Mouse (Mus musculus) mesoderm, embryonic 11.5 days (tissue): ENCODE measurements around the gene Castor1.
A peak's percentile ranks its signal among the peaks of the same experiment; 100 is the strongest.

ENCODE experiments used
- DNase-seq: peaks from one replicate; pipeline ENCODE4 v3.0.0-alpha.2; 2012; ENCODE audit warnings: low read depth, low spot score

Gene Castor1

GRCm38 (mm10) chr11:4262847-4263246 is 44.8 kb downstream of the Castor1 start:
- DNase-seq, result no peak

DNA sequence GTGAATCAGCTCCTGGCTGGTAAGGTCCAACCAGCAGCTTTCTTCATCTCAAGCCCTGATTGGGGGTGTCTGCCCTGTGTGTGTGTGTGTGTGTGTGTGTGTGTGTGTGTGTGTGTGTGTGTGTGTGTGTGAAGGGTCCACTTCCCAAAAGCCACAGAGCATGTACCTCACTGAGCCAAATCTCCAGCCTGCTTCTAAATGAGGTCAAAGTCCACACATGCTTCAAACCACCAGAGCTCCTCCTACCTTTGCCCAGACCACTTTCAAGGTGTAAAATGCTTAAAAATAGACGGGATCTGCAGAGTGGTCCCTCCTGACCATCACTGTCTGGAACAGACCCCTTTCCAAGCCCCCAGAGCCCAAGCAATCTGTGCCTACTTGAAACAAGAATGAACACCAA is 45.3 kb downstream of the Castor1 start:
- DNase-seq, result no peak

DNA sequence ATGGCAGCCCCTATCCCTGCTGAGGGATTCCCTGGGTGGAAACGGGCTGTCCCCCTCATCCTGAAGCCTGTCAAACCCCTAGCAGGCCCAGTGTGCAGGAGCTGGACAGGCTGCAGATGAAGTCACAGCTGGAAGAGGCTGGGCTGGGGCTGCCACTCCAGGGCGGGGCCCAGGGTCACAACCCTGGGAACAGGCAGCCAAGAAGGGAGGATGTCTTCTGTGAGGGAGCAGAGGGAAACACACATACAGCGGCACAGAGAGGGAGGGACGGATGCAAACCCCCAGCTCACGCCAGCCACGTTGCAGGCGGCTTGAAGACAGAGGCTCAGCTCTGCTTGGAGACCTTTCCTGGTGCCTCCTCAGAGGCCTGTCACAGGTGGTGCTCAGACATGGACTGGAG is 46.0 kb downstream of the Castor1 start:
- no peak for DNase-seq

DNA sequence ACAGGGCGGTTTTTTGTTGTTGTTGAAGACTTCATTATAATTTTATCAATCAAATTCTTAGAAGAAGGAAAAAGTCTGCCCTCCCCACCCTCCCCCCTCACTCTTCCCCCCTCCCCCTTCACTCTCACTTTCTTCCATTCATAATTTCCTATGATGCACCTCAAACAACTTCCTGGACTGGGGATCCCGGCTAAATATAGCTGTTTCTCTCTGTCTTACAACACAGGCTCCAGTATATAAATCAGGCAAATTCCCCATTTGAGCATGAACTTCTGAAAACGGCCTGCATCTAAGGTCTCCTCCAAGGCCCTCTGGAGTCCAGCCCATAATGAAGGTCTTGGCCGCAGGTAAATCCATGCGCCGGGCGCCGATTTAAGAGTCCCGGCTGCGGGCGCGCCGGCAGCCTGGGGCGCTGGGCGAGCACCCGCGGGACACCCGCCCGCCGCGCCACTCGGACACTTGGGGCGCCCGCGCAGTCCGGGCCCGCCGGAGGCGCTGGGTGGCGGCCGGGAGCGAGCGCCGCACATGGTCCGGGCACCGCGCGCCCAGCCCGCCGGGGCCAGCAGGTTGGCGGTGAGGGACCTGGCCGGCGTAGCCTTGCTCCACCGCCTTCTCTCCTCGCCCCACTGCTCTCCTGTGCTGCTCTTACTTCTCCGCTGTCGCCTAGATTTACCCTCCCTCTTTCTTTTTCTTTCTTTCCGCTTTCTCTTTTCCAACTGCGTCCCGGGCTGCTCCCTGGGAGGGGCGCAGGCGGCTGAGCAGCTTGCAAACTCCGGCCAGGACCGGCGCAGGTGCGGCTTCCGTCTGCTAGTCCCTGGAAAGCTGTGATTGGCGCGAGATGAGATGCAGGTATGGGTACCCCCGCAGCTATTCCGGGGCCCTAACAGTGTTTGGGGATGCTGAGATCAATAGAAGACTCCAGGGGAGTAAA is 48.5 kb downstream of the Castor1 start:
- peak; percentile 26 for DNase-seq

DNA sequence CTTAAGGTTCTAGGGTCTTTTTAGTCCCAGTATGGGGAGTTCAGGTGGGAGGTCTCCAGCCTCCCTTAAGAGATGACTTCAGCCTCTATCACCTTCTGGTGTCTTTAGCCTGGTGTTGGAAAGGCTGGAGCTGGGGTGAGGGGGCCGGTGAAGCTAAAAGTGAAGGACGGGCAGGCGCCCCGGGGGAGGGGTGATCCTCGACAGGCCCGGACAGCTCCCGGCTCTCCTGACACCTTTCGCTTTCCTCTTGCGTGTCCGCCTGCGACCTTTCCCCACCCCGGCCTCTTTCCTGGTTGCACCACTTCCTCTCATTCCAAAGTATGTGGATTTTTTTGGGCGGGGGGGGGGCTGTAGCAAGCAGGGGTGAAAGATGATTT is 49.2 kb downstream of the Castor1 start:
- DNase-seq, result no peak

- no peak for DNase-seq
These were observed 50.5 kb downstream of the Castor1 start for GRCm38 (mm10) chr11:4268500-4268899.

DNA sequence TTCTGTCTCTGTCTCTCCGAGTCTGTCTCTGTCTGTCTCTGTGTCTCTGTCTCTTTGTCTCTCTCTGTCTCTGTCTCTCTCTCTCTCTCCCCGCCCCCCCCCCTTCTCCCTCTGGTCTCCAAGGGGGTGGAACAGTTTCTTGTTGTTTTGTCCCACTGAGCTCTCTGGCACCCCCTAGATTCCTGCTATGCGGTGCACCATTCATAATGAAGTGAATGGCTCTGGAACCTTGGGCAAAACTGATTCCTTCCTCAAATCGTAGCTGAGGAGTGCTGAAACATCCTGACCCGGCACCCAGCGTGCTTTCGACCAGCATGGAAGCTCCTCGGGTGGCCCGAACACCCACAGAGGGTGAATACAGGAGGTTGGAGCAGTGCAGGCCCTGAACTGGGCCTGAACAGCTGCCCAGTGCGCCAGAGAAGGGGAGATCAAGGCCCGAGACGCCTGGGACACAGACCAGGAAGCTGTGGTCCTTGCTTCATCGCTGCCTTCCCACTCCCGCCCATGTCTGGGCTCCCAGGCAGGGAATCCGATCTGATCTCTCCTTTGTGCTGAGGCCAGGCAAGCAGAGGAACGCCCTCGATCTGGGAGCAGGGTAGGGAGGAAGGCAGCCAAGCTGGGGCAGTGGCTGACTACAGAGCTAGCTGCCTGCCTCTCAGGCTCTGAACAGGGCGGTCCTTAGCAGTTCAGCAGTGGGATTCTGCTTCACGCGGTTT is 52.9 kb downstream of the Castor1 start:
- DNase-seq, result no peak

- DNase-seq, result no peak
These were observed 53.5 kb downstream of the Castor1 start for GRCm38 (mm10) chr11:4271544-4271943.
